ENCODE assay signal across 25 mouse cellular contexts in genomic region chrX:53168623-53169022, GRCm38 (mm10).
DNase-seq lines count a peak whose midpoint lies in the region; ATAC-seq and TF ChIP-seq lines count a peak whose summit lies in the region.
"Had no signal": no experiment of that assay in that cellular context is flagged by ENCODE, and none has a peak within 500 bp of the region (broad histone marks: within the 10 kb centered on the region; RNA-seq: fewer than 3 reads in every experiment).

No protein-coding gene starts in this region.

- no peak for TF ChIP-seq CTCF in kidney, adult 2 months (conservative IDR thresholded peaks at IDR 0.05; ENCODE audit: insufficient read depth, insufficient read length, low read depth, low read length)

- no peak overlapping the region for H3K4me2 ChIP-seq in heart, embryonic 13.5 days
- H3K4me2 ChIP-seq: embryonic facial prominence, embryonic 12.5 days; forebrain, embryonic 15.5 days; limb, embryonic 13.5 days; liver, embryonic 11.5 days; lung, embryonic 15.5 days; neural tube, embryonic 15.5 days had no signal

- TF ChIP-seq POLR2A in kidney, adult 2 months (IDR thresholded peaks at IDR 0.05; ENCODE audit: low read depth, low read length): no peak

- WGBS in heart, embryonic 13.5 days: 64% methylated on average over 2 of the region's 2 CpGs
- WGBS in kidney, adult 2 months: 79% methylated on average over 2 of the region's 2 CpGs

- intact Hi-C loops in heart, postnatal 10 days (cut with DNase I): loop anchor here (5.0 kb wide), 1 partner anchor 44 kb away; no protein-coding TSS in a partner anchor

- H3K9me3 ChIP-seq in heart, embryonic 13.5 days: no peaks in the 10 kb centered on the region
- H3K9me3 ChIP-seq: embryonic facial prominence, embryonic 12.5 days; forebrain, embryonic 15.5 days; limb, embryonic 13.5 days; lung, embryonic 15.5 days; neural tube, embryonic 15.5 days had no signal

- H3K4me1 ChIP-seq in heart, embryonic 13.5 days: peaks cover 26% of the 10 kb centered on the region
- H3K4me1 ChIP-seq in kidney, adult 2 months (ENCODE audit: control insufficient read depth, insufficient read depth, low read length): no peaks in the 10 kb centered on the region
- H3K4me1 ChIP-seq: embryonic facial prominence, embryonic 12.5 days; forebrain, embryonic 15.5 days; neural tube, embryonic 15.5 days had no signal

- no peaks in the 10 kb centered on the region for H3K27me3 ChIP-seq in heart, embryonic 13.5 days (replicated peaks)
- no peaks in the 10 kb centered on the region for H3K27me3 ChIP-seq in splenic B cell, adult 2 months (ENCODE audit: control insufficient read depth, insufficient read depth, low read length, poor library complexity, severe bottlenecking)
- no peaks in the 10 kb centered on the region for H3K27me3 ChIP-seq in kidney, adult 2 months (replicated peaks; ENCODE audit: control insufficient read depth, insufficient read depth, low read length)
- H3K27me3 ChIP-seq: embryonic facial prominence, embryonic 12.5 days; forebrain, embryonic 15.5 days; limb, embryonic 13.5 days; lung, embryonic 15.5 days; neural tube, embryonic 15.5 days had no signal

- no peak overlapping the region for H3K9ac ChIP-seq in heart, embryonic 13.5 days
- H3K9ac ChIP-seq: embryonic facial prominence, embryonic 12.5 days; forebrain, embryonic 15.5 days; limb, embryonic 13.5 days; lung, embryonic 15.5 days; neural tube, embryonic 15.5 days had no signal

- H3K36me3 ChIP-seq in heart, embryonic 13.5 days: no peaks in the 10 kb centered on the region
- no peaks in the 10 kb centered on the region for H3K36me3 ChIP-seq in splenic B cell, adult 2 months (ENCODE audit: control insufficient read depth, insufficient read depth, low read length, poor library complexity, severe bottlenecking)
- no peaks in the 10 kb centered on the region for H3K36me3 ChIP-seq in kidney, adult 2 months (ENCODE audit: control insufficient read depth, insufficient read depth, low read length)
- H3K36me3 ChIP-seq: embryonic facial prominence, embryonic 12.5 days; forebrain, embryonic 15.5 days; limb, embryonic 13.5 days; lung, embryonic 15.5 days; neural tube, embryonic 15.5 days had no signal

- H3K27ac ChIP-seq in heart, embryonic 13.5 days (replicated peaks): peak overlapping the region; percentile 93; the same call in 1 of the 2 replicates
- H3K27ac ChIP-seq in kidney, adult 2 months (ENCODE audit: insufficient read depth, low read depth, low read length): no peak overlapping the region
- H3K27ac ChIP-seq: forebrain, embryonic 15.5 days; limb, embryonic 13.5 days; lung, embryonic 15.5 days; neural tube, embryonic 15.5 days had no signal

- no peak for ATAC-seq in heart, embryonic 13.5 days (ENCODE audit: extremely low read depth, insufficient number of reproducible peaks, low FRiP score, low TSS enrichment)
- peak; percentile 80 for ATAC-seq in common myeloid progenitor, adult 5-6 weeks (replicated peaks; ENCODE audit: low read depth, poor library complexity, severe bottlenecking)
- ATAC-seq: forebrain, embryonic 15.5 days; hindbrain, embryonic 16.5 days had no signal

- H3K4me3 ChIP-seq in heart, embryonic 13.5 days: no peak overlapping the region
- H3K4me3 ChIP-seq in kidney, adult 2 months (ENCODE audit: insufficient read depth, low read depth, low read length): no peak overlapping the region
- H3K4me3 ChIP-seq: embryonic facial prominence, embryonic 12.5 days; forebrain, embryonic 15.5 days; limb, embryonic 13.5 days; lung, embryonic 15.5 days; neural tube, embryonic 15.5 days had no signal

- DNase-seq in heart, postnatal 10 days: no peak
- DNase-seq in 3T3-L1 (ENCODE audit: low read depth, low spot score): peak; percentile 67
- DNase-seq in splenic B cell, adult 2 months (ENCODE audit: low read depth, low spot score): peak; percentile 0
- DNase-seq in kidney, adult 2 months: no peak
- DNase-seq in cerebellum, postnatal 10 days: no peak
- DNase-seq: adrenal gland, postnatal 10 days; cerebellum, adult 8-10 months; cerebellum, postnatal 36 days; embryo, embryonic 11 days; gastrocnemius, postnatal 36 days; kidney, adult 18-20 months; kidney, postnatal 36 days; lung, postnatal 4 days; midbrain, embryonic 14.5 days; right cerebral cortex, postnatal 25 days; thymus, adult 2 months had no signal

Comparison
In these comparisons a context has a peak if more than half of its experiments do, and no peak if none do; other contexts are left out.
1. DNase-seq: peak in 3T3-L1 (single experiment) and splenic B cell, adult 2 months (single experiment); none in heart, postnatal 10 days (0 of 2), kidney, adult 2 months (single experiment) and cerebellum, postnatal 10 days (0 of 2).